Mouse (Mus musculus) olfactory bulb, adult 2 months (tissue): ENCODE data around the gene Fgfr2.

Source experiments
- CTCF ChIP-seq: fragments of 200-500 bp; IDR thresholded peaks from 2 replicates; pipeline ENCODE4 v1.5.1; 2012; ENCODE audit warnings: low read depth, mild to moderate bottlenecking, low read length, moderate library complexity; ENCODE audit not compliant: insufficient read depth
- POLR2A ChIP-seq: fragments of 200-500 bp; IDR thresholded peaks from 2 replicates; pipeline ENCODE4 v1.6.1; 2012; ENCODE audit warnings: mild to moderate bottlenecking, low read depth, low read length, moderate library complexity; ENCODE audit not compliant: insufficient read depth

- TF ChIP-seq POLR2A (no peak), CTCF (no peak)
These were observed 786.4 kb downstream of the Fgfr2 start for GRCm38 (mm10) chr7:132336781-132337180.
